Mouse (Mus musculus) forebrain, embryonic 16.5 days (tissue): ENCODE measurements around the gene Drg2. TPM values are rescaled to one million over a fixed set of nuclear protein-coding genes. Genes with fewer than 3 reads are reported as not detected.
"Not testable (repeated sequence)": the region's sequence is repeated elsewhere in the genome, so short reads cannot be mapped to it uniquely, and the experiment has no call there.

Source experiments
- ATAC-seq: fragments of 200-750 bp; cut with Nextera tagmentation; 2 replicates; pipeline ENCODE4 v1.8.0; 2017; ENCODE audit warnings: mild to moderate bottlenecking, moderate library complexity
- H3K27ac ChIP-seq: fragments of 300-500 bp; sonication (generic); 2 replicates; pipeline ENCODE4 v1.5.1; 2014; ENCODE audit warnings: low read length, control low read depth
- H3K27me3 ChIP-seq: fragments of 300-500 bp; sonication (generic); replicated peaks from 2 replicates; pipeline ENCODE4 v1.6.1; 2014; ENCODE audit warnings: low read length; ENCODE audit not compliant: control insufficient read depth, insufficient read depth
- H3K36me3 ChIP-seq: fragments of 300-500 bp; sonication (generic); 2 replicates; pipeline ENCODE4 v1.6.1; 2014; ENCODE audit not compliant: control insufficient read depth, insufficient read depth
- H3K4me1 ChIP-seq: fragments of 300-500 bp; sonication (generic); replicated peaks from 2 replicates; pipeline ENCODE4 v1.6.1; 2014; ENCODE audit warnings: low read length; ENCODE audit not compliant: control insufficient read depth, insufficient read depth
- H3K4me2 ChIP-seq: fragments of 300-500 bp; sonication (generic); 2 replicates; pipeline ENCODE4 v1.6.1; 2014; ENCODE audit warnings: mild to moderate bottlenecking, low read length, control low read depth
- H3K4me3 ChIP-seq: fragments of 300-500 bp; sonication (generic); replicated peaks from 2 replicates; pipeline ENCODE4 v1.5.1; 2014; ENCODE audit warnings: mild to moderate bottlenecking, low read length, control low read depth
- H3K9ac ChIP-seq: fragments of 300-500 bp; sonication (generic); replicated peaks from 2 replicates; pipeline ENCODE4 v1.6.1; 2014; ENCODE audit warnings: low read depth, low read length, control low read depth
- H3K9me3 ChIP-seq: fragments of 300-500 bp; sonication (generic); 2 replicates; pipeline ENCODE4 v1.6.1; 2016; ENCODE audit warnings: low read length; ENCODE audit not compliant: control insufficient read depth
- WGBS: fragments of 180-500 bp; shearing (Covaris S2); extraction: QIAGEN DNeasy Blood & Tissue Kit; methylation state at CpG from one replicate; pipeline ENCODE4 v1.1.7; 2014; 5-methylcytosine and 5-hydroxymethylcytosine counted together
- polyA plus RNA-seq: library from polyadenylated mRNA; unstranded; fragments of >200 nt; fragmentation: Nextera tagmentation; extraction: Ambion mirVana; gene quantifications from 2 replicates; pipeline ENCODE4 v1.2.1, GENCODE M21; 2015

Drg2 gene
- polyA plus RNA-seq, 1 experiment from 2014 or later: 103 TPM

DNA sequence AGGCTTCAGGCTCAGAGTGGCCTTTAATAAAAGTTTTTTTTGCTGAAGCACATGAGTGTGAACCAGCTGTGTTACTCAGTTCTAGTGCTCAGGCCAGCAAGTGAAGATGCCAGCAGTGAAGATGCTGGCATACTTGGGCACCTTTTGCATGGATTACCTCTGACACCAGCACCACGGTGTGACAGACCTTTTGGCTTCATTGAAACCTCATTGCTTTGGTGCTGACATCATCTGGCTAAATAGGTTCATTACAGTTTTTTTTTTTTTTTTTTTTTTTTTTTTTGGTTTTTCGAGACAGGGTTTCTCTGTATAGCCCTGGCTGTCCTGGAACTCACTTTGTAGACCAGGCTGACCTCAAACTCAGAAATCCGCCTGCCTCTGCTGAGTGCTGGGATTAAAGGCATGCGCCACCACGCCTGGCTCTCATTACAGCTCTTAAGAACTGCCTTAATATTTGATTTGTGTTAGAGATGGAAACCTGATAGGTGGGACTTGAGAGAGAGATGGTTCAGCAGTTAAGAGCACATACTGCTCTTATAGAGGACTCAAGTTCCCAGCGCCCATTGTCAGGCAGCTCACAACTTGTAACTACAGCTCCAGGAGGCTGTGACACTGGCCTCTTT is 32.2 kb upstream of the Drg2 start:
- Histone ChIP-seq H3K4me2 (no peak overlapping the region), H3K36me3 (peaks cover 8% of the 10 kb centered on the region; the same call in 1 of the 2 replicates), H3K4me3 (no peak overlapping the region), H3K9me3 (no peaks in the 10 kb centered on the region), H3K27me3 (no peaks in the 10 kb centered on the region), H3K27ac (no peak overlapping the region), H3K9ac (no peak overlapping the region), H3K4me1 (peaks cover 12% of the 10 kb centered on the region)
- no peak for ATAC-seq
- WGBS: 72% methylated on average over 5 of the region's 6 CpGs

GRCm38 (mm10) chr11:60423006-60423405 is 31.4 kb upstream of the Drg2 start:
- ATAC-seq: no peak
- H3K4me3 ChIP-seq: no peak overlapping the region
- H3K27me3 ChIP-seq: no peaks in the 10 kb centered on the region
- 70% methylated on average over 1 of the region's 1 CpGs for WGBS
- H3K27ac ChIP-seq: no peak overlapping the region
- H3K36me3 ChIP-seq: peaks cover 14% of the 10 kb centered on the region
- no peaks in the 10 kb centered on the region for H3K9me3 ChIP-seq
- no peak overlapping the region for H3K4me2 ChIP-seq
- peaks cover 10% of the 10 kb centered on the region for H3K4me1 ChIP-seq
- H3K9ac ChIP-seq: no peak overlapping the region

GRCm38 (mm10) chr11:60426417-60426816 is 28.0 kb upstream of the Drg2 start:
- Histone ChIP-seq H3K9me3 (no peaks in the 10 kb centered on the region), H3K4me3 (no peak overlapping the region), H3K4me2 (no peak overlapping the region), H3K9ac (no peak overlapping the region), H3K36me3 (peaks cover 14% of the 10 kb centered on the region), H3K27me3 (no peaks in the 10 kb centered on the region), H3K27ac (no peak overlapping the region), H3K4me1 (no peaks in the 10 kb centered on the region)
- no peak for ATAC-seq
- WGBS: 71% methylated on average over 1 of the region's 1 CpGs

DNA sequence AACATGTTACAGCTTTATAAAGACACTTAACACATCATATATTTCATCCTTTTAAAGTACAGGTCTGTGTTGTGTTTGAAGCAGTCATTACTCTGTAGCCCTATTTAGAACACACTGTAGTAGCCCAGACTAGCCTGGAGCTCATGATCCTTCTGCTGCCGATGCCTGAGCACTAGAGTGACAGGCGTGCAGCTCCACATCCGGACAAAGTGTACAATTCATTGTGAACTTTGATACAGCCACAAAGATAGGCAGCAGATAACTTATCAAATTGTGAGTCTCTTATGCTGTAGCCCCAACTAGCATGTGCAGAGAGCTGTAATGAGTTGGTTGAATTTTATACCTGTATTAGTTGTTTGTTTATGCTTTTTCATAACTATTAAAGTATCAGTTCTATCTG is 26.8 kb upstream of the Drg2 start:
- H3K4me1 ChIP-seq: no peaks in the 10 kb centered on the region
- no peak overlapping the region for H3K27ac ChIP-seq
- no peak overlapping the region for H3K4me3 ChIP-seq
- no peak overlapping the region for H3K9ac ChIP-seq
- no peak for ATAC-seq
- H3K27me3 ChIP-seq: no peaks in the 10 kb centered on the region
- peaks cover 17% of the 10 kb centered on the region for H3K36me3 ChIP-seq
- H3K9me3 ChIP-seq: no peaks in the 10 kb centered on the region
- 96% methylated on average over 3 of the region's 3 CpGs for WGBS
- H3K4me2 ChIP-seq: no peak overlapping the region

DNA sequence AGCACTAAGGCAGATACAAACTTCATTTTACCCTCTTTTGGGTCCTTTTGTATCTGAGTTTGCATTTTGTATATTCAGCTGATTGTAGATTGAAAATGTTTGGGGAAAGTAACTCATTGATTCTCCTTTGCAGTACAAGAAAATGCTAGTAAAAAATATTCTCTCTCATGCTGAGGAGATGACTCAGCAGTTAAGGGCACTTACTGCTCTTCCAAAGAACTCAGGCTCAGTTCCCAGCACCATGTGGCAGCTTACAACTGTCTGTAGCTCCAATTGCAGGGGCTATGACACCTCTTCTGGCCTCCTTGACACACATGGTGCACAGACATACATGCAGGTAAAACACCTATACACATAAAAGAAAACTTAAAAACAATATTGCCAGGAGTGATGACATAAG is 20.9 kb upstream of the Drg2 start:
- no peaks in the 10 kb centered on the region for H3K9me3 ChIP-seq
- no peak overlapping the region for H3K4me2 ChIP-seq
- H3K27ac ChIP-seq: no peak overlapping the region
- H3K9ac ChIP-seq: no peak overlapping the region
- no peaks in the 10 kb centered on the region for H3K27me3 ChIP-seq
- H3K4me3 ChIP-seq: no peak overlapping the region
- no peaks in the 10 kb centered on the region for H3K4me1 ChIP-seq
- H3K36me3 ChIP-seq: peaks cover 14% of the 10 kb centered on the region
- no peak for ATAC-seq

DNA sequence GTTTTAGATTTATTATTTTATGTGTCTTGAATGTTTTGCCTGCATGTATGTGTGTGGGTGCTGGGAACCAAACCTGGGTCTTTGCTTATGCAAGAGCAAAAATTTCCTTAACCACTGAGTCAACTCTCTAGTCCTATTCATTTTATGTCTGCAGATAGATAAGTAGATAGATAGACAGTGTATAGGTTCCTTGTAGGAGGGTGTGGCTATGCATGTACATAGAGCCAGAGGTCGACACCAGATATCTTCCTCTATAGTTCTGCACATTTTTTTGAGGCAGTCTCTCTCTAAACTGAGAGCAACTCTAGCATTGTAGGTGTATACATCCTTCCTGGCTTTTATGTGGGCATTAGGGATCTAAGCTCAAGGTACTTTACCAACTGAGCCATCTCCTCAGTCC is 19.3 kb upstream of the Drg2 start:
- no peaks in the 10 kb centered on the region for H3K4me1 ChIP-seq
- H3K36me3 ChIP-seq: peaks cover 16% of the 10 kb centered on the region
- H3K4me2 ChIP-seq: no peak overlapping the region
- 97% methylated on average over 1 of the region's 1 CpGs for WGBS
- no peaks in the 10 kb centered on the region for H3K27me3 ChIP-seq
- H3K27ac ChIP-seq: no peak overlapping the region
- H3K9ac ChIP-seq: no peak overlapping the region
- no peak overlapping the region for H3K4me3 ChIP-seq
- no peak for ATAC-seq
- no peaks in the 10 kb centered on the region for H3K9me3 ChIP-seq

GRCm38 (mm10) chr11:60436618-60437017 is 17.8 kb upstream of the Drg2 start:
- no peak for ATAC-seq
- no peak overlapping the region for H3K9ac ChIP-seq
- no peak overlapping the region for H3K4me2 ChIP-seq
- 95% methylated on average over 3 of the region's 3 CpGs for WGBS
- peaks cover 16% of the 10 kb centered on the region for H3K36me3 ChIP-seq
- H3K27ac ChIP-seq: no peak overlapping the region
- H3K27me3 ChIP-seq: no peaks in the 10 kb centered on the region
- H3K4me3 ChIP-seq: no peak overlapping the region
- no peaks in the 10 kb centered on the region for H3K4me1 ChIP-seq
- H3K9me3 ChIP-seq: no peaks in the 10 kb centered on the region

DNA sequence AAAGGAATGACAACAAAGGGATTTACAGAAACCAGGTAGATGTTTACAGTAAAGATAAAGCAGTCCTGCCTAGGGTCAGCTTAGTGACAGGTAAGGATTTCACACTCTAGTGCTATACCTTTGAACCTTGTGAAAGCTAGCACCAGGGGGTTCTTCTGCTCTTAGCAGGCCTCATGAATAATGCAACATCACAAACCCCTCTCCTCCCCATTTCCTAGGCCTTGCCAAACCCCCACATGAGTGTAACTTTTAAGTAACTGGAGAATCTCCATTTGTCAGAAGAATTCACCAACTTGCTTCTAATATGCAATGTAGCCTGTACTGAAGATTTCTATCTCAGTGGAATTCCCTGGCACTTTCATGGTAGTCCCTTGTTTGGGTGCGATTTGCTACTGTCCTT is 14.8 kb upstream of the Drg2 start:
- H3K4me3 ChIP-seq, H3K27me3 ChIP-seq, ATAC-seq, H3K9ac ChIP-seq, H3K4me1 ChIP-seq, H3K9me3 ChIP-seq, H3K4me2 ChIP-seq, H3K27ac ChIP-seq: not testable (repeated sequence)
- WGBS: 21% methylated on average over 1 of the region's 1 CpGs
- peaks cover 24% of the 10 kb centered on the region for H3K36me3 ChIP-seq

DNA sequence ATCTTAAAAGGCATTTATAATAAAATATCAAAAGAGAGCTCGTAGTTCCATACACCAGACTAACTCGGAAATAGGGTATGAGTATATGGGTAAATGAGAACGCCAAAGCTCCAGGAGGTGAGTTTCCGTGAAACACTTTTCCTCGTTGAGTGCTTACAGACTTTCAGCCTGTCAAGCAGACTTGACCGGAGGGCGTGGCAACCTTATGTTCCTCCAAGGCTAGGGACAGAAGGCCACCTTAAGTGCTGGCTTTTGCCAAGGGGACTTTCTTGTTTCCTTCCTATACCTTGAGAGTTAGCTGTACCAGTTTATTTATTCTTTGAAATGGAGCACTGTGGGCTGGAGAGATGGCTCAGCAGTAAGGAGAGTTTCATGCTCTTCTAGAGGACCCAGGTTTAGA is 14.2 kb upstream of the Drg2 start:
- Histone ChIP-seq H3K36me3 (peaks cover 24% of the 10 kb centered on the region), H3K27ac (no peak overlapping the region), H3K9me3 (no peaks in the 10 kb centered on the region), H3K9ac (no peak overlapping the region), H3K27me3 (no peaks in the 10 kb centered on the region), H3K4me2 (no peak overlapping the region), H3K4me1 (no peaks in the 10 kb centered on the region), H3K4me3 (no peak overlapping the region)
- ATAC-seq: no peak
- WGBS: 47% methylated on average over 7 of the region's 7 CpGs

DNA sequence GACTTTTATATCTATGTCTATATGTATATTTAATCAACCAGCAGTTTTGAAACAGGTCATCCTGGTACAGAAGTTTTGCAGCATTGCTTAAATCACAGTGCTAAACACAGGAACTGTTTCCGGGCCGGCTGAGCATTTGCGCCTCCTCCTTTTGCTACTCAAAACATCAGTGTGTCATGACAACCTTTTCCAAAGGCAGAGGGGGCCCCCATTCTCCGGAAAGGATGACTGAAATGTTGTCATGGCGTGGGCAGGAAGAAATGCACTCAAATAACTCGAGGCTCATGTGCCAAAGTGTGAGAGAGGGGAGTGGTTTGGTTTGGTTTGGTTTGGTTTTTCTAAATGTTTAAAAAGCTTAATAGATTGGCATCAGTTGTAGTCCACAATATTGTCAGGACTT is 11.5 kb upstream of the Drg2 start:
- Histone ChIP-seq H3K27ac (no peak overlapping the region), H3K27me3 (no peaks in the 10 kb centered on the region), H3K36me3 (peaks cover 13% of the 10 kb centered on the region), H3K4me1 (no peaks in the 10 kb centered on the region), H3K4me3 (no peak overlapping the region), H3K9me3 (no peaks in the 10 kb centered on the region), H3K4me2 (no peak overlapping the region), H3K9ac (no peak overlapping the region)
- 90% methylated on average over 6 of the region's 6 CpGs for WGBS
- ATAC-seq: no peak
